Mouse (Mus musculus) megakaryocyte-erythroid progenitor cell, adult 5-6 weeks (primary cell): ENCODE results near the gene Gm340. TPM values are rescaled to one million over a fixed set of nuclear protein-coding genes. Genes with fewer than 3 reads are reported as not detected.

ENCODE experiments used
- ATAC-seq: replicated peaks from 2 replicates; pipeline ENCODE4 v1.8.0; 2016; ENCODE audit warnings: mild to moderate bottlenecking, inconsistent platforms; ENCODE audit not compliant: severe bottlenecking, poor library complexity, low FRiP score, low TSS enrichment
- total RNA-seq, 2 experiments: library from RNA; stranded (forward) in 1 of 2; stranded (reverse) in 1 of 2; fragments of 200-1000, 215-1000 nt in 1 of 2; fragments of >200 nt in 1 of 2; fragmentation: Nextera tagmentation in 1 of 2; gene quantifications; 2 replicates each; pipeline ENCODE4 v1.2.3; 2014 to 2017

Gm340 gene
- 13.1 and 22.3 TPM in 2 replicates for total RNA-seq (2014; fragmentation: Nextera tagmentation)
- total RNA-seq (2017): 9.3 and 11.7 TPM in 2 replicates

GRCm38 (mm10) chr19:41581706-41582420, at the start of gene Gm340:
Gene Gm340, plus strand, starts transcription at chr19:41582370.
- no peak for ATAC-seq

GRCm38 (mm10) chr19:41534021-41534420, 48.1 kb upstream of the Gm340 start:
- ATAC-seq: no peak

GRCm38 (mm10) chr19:41556981-41557380, 25.2 kb upstream of the Gm340 start:
- ATAC-seq: no peak

GRCm38 (mm10) chr19:41557491-41557890, 24.7 kb upstream of the Gm340 start:
- ATAC-seq: no peak

- ATAC-seq: no peak
Observed at GRCm38 (mm10) chr19:41558891-41559486, 23.2 kb upstream of the Gm340 start.

GRCm38 (mm10) chr19:41560856-41561255, 21.3 kb upstream of the Gm340 start:
- ATAC-seq: no peak

GRCm38 (mm10) chr19:41568791-41569190, 13.4 kb upstream of the Gm340 start:
- no peak for ATAC-seq

GRCm38 (mm10) chr19:41573700-41574099, 8.5 kb upstream of the Gm340 start:
- no peak for ATAC-seq

- ATAC-seq: no peak
Observed at GRCm38 (mm10) chr19:41577576-41577975, 4.6 kb upstream of the Gm340 start.

- no peak for ATAC-seq
Observed at GRCm38 (mm10) chr19:41579311-41579920, 2.8 kb upstream of the Gm340 start.

- no peak for ATAC-seq
Observed at GRCm38 (mm10) chr19:41582918-41583514, 846 bp downstream of the Gm340 start.

- no peak for ATAC-seq
Observed at GRCm38 (mm10) chr19:41586752-41587151, 4.6 kb downstream of the Gm340 start.

- no peak for ATAC-seq
Observed at GRCm38 (mm10) chr19:41587431-41588222, 5.5 kb downstream of the Gm340 start.

GRCm38 (mm10) chr19:41589026-41589425, 6.9 kb downstream of the Gm340 start:
- no peak for ATAC-seq

- ATAC-seq: no peak
Observed at GRCm38 (mm10) chr19:41589681-41590080, 7.5 kb downstream of the Gm340 start.

GRCm38 (mm10) chr19:41591808-41592207, 9.6 kb downstream of the Gm340 start:
- ATAC-seq: no peak

- no peak for ATAC-seq
Observed at GRCm38 (mm10) chr19:41597170-41597894, 15.2 kb downstream of the Gm340 start.

- no peak for ATAC-seq
Observed at GRCm38 (mm10) chr19:41600647-41601046, 18.5 kb downstream of the Gm340 start.
